Mouse (Mus musculus): ENCODE results near the gene Sertad3. TPM values are rescaled to one million over a fixed set of nuclear protein-coding genes. Genes with fewer than 3 reads are reported as not detected.

Gene Sertad3
- polyA plus RNA-seq, 1 experiment from 2014 or later: 10.7 TPM

- H3K9me3 ChIP-seq (ENCODE audit: control insufficient read depth, low read length): no peaks in the 10 kb centered on the region
- ATAC-seq: no peak
- H3K4me3 ChIP-seq (ENCODE audit: low read length): no peak overlapping the region
- no peak overlapping the region for H3K9ac ChIP-seq (ENCODE audit: low read depth, low read length)
- no peak overlapping the region for H3K27ac ChIP-seq (ENCODE audit: low read depth, low read length)
- no peaks in the 10 kb centered on the region for H3K36me3 ChIP-seq (ENCODE audit: control insufficient read depth, insufficient read depth, low read length)
- no peaks in the 10 kb centered on the region for H3K27me3 ChIP-seq (replicated peaks; ENCODE audit: control insufficient read depth, insufficient read depth, low read length)
- no peak overlapping the region for H3K4me2 ChIP-seq (ENCODE audit: low read length)
- H3K4me1 ChIP-seq (ENCODE audit: control insufficient read depth, insufficient read depth, low read depth, low read length): no peaks in the 10 kb centered on the region
These were observed 46.5 kb downstream of the Sertad3 start for GRCm38 (mm10) chr7:27520104-27520503.

DNA sequence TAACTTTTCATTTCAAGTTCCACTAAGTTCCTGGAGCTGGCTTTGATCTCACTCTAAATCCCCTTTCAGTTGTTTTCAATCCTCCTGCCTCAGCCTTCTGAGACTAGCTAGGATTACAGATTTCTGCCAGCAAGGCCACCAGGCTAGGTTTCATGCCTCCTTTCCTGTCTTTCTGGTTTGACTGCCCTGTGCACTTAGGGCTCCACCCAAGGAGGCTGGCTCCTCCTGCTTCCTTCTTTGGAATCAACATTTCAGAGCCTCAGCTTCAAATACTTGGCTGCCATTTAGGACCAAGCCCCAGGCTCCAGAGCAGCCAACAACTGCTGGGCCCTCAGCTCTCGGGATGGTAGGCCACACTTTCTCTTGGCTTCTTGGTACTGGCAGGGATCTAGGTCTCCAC lies 47.0 kb downstream of the Sertad3 start:
- H3K4me3 ChIP-seq (ENCODE audit: low read length): no peak overlapping the region
- H3K4me2 ChIP-seq (ENCODE audit: low read length): no peak overlapping the region
- H3K9me3 ChIP-seq (ENCODE audit: control insufficient read depth, low read length): no peaks in the 10 kb centered on the region
- no peak overlapping the region for H3K27ac ChIP-seq (ENCODE audit: low read depth, low read length)
- 89% methylated on average over 1 of the region's 1 CpGs for WGBS
- H3K9ac ChIP-seq (ENCODE audit: low read depth, low read length): no peak overlapping the region
- ATAC-seq: no peak
- H3K36me3 ChIP-seq (ENCODE audit: control insufficient read depth, insufficient read depth, low read length): no peaks in the 10 kb centered on the region
- H3K27me3 ChIP-seq (replicated peaks; ENCODE audit: control insufficient read depth, insufficient read depth, low read length): no peaks in the 10 kb centered on the region
- H3K4me1 ChIP-seq (ENCODE audit: control insufficient read depth, insufficient read depth, low read depth, low read length): no peaks in the 10 kb centered on the region

- ATAC-seq: no peak
- no peak within 1 kb of the TSS for H3K9ac ChIP-seq (ENCODE audit: low read depth, low read length)
- H3K36me3 ChIP-seq (ENCODE audit: control insufficient read depth, insufficient read depth, low read length): no peaks in the 10 kb centered on the region
- no peaks in the 10 kb centered on the region for H3K9me3 ChIP-seq (ENCODE audit: control insufficient read depth, low read length)
- no peaks in the 10 kb centered on the region for H3K27me3 ChIP-seq (replicated peaks; ENCODE audit: control insufficient read depth, insufficient read depth, low read length)
- no peaks in the 10 kb centered on the region for H3K4me1 ChIP-seq (ENCODE audit: control insufficient read depth, insufficient read depth, low read depth, low read length)
- H3K4me3 ChIP-seq (ENCODE audit: low read length): no peak within 1 kb of the TSS
- WGBS: 57% methylated on average over 5 of the region's 5 CpGs
- no peak within 1 kb of the TSS for H3K27ac ChIP-seq (ENCODE audit: low read depth, low read length)
- no peak within 1 kb of the TSS for H3K4me2 ChIP-seq (ENCODE audit: low read length)
These were observed 49.4 kb downstream of the Sertad3 start, which contains the start of gene Hipk4 for GRCm38 (mm10) chr7:27522967-27523366. Gene Hipk4, plus strand, starts transcription at chr7:27523267.

- H3K27ac ChIP-seq (ENCODE audit: low read depth, low read length): no peak overlapping the region
- WGBS: 94% methylated on average over 13 of the region's 13 CpGs
These were observed 50.2 kb downstream of the Sertad3 start for GRCm38 (mm10) chr7:27523805-27524204.

GRCm38 (mm10) chr7:27526039-27526827 lies 52.7 kb downstream of the Sertad3 start:
- Histone ChIP-seq H3K4me2 (ENCODE audit: low read length) (no peak overlapping the region), H3K4me1 (ENCODE audit: control insufficient read depth, insufficient read depth, low read depth, low read length) (no peaks in the 10 kb centered on the region), H3K9ac (ENCODE audit: low read depth, low read length) (no peak overlapping the region), H3K4me3 (ENCODE audit: low read length) (no peak overlapping the region), H3K9me3 (ENCODE audit: control insufficient read depth, low read length) (no peaks in the 10 kb centered on the region), H3K36me3 (ENCODE audit: control insufficient read depth, insufficient read depth, low read length) (peaks cover 6% of the 10 kb centered on the region; the same call in 1 of the 2 replicates), H3K27me3 (replicated peaks; ENCODE audit: control insufficient read depth, insufficient read depth, low read length) (no peaks in the 10 kb centered on the region), H3K27ac (ENCODE audit: low read depth, low read length) (no peak overlapping the region)
- WGBS: 18% methylated on average over 10 of the region's 10 CpGs
- ATAC-seq: peak; percentile 70

More at GRCm38 (mm10) chr7:27523805-27524204, 50.2 kb downstream of the Sertad3 start:
- Histone ChIP-seq H3K4me3 (ENCODE audit: low read length) (no peak overlapping the region), H3K4me1 (ENCODE audit: control insufficient read depth, insufficient read depth, low read depth, low read length) (no peaks in the 10 kb centered on the region), H3K4me2 (ENCODE audit: low read length) (no peak overlapping the region), H3K9ac (ENCODE audit: low read depth, low read length) (no peak overlapping the region), H3K36me3 (ENCODE audit: control insufficient read depth, insufficient read depth, low read length) (no peaks in the 10 kb centered on the region), H3K27me3 (replicated peaks; ENCODE audit: control insufficient read depth, insufficient read depth, low read length) (no peaks in the 10 kb centered on the region), H3K9me3 (ENCODE audit: control insufficient read depth, low read length) (no peaks in the 10 kb centered on the region)
- ATAC-seq: no peak

Other genes with a start within 250 kb of the Sertad3 start
- 5.7 and 5.9 TPM in 2 replicates for gene Itpkc, start 245.1 kb upstream of the Sertad3 start, polyA plus RNA-seq (2015; fragmentation: Nextera tagmentation; extraction: Ambion mirVana)
- gene Coq8b, start 240.7 kb upstream of the Sertad3 start, polyA plus RNA-seq (2015; fragmentation: Nextera tagmentation; extraction: Ambion mirVana): 21.8 and 23.9 TPM in 2 replicates
- 54.4 and 59.5 TPM in 2 replicates for gene Numbl, start 215.3 kb upstream of the Sertad3 start, polyA plus RNA-seq (2015; fragmentation: Nextera tagmentation; extraction: Ambion mirVana)
- 14.1 and 17.2 TPM in 2 replicates for gene Ltbp4, start 136.1 kb upstream of the Sertad3 start, polyA plus RNA-seq (2015; fragmentation: Nextera tagmentation; extraction: Ambion mirVana)
- 31.6 and 38.0 TPM in 2 replicates for gene Shkbp1, start 117.7 kb upstream of the Sertad3 start, polyA plus RNA-seq (2015; fragmentation: Nextera tagmentation; extraction: Ambion mirVana)
- gene Gm20479, start 116.3 kb upstream of the Sertad3 start, polyA plus RNA-seq (2015; fragmentation: Nextera tagmentation; extraction: Ambion mirVana): not detected in 2 replicates
- gene Sptbn4, start 26.1 kb upstream of the Sertad3 start, polyA plus RNA-seq (2015; fragmentation: Nextera tagmentation; extraction: Ambion mirVana): 3.1 and 3.7 TPM in 2 replicates
- 23.4 and 23.7 TPM in 2 replicates for gene Blvrb, start 25.8 kb upstream of the Sertad3 start, polyA plus RNA-seq (2015; fragmentation: Nextera tagmentation; extraction: Ambion mirVana)
- 9.8 and 11.4 TPM in 2 replicates for gene Sertad1, start 13.1 kb downstream of the Sertad3 start, polyA plus RNA-seq (2015; fragmentation: Nextera tagmentation; extraction: Ambion mirVana)
- gene Prx, start 25.6 kb downstream of the Sertad3 start, polyA plus RNA-seq (2015; fragmentation: Nextera tagmentation; extraction: Ambion mirVana): 1.8 and 1.9 TPM in 2 replicates
- 1.4 and 1.5 TPM in 2 replicates for gene Hipk4, start 49.5 kb downstream of the Sertad3 start, polyA plus RNA-seq (2015; fragmentation: Nextera tagmentation; extraction: Ambion mirVana)
- 231 and 263 TPM in 2 replicates for gene Pld3, start 79.5 kb downstream of the Sertad3 start, polyA plus RNA-seq (2015; fragmentation: Nextera tagmentation; extraction: Ambion mirVana)
- gene 2310022A10Rik, start 79.5 kb downstream of the Sertad3 start, polyA plus RNA-seq (2015; fragmentation: Nextera tagmentation; extraction: Ambion mirVana): 33.7 and 35.7 TPM in 2 replicates
- gene Akt2, start 117.8 kb downstream of the Sertad3 start, polyA plus RNA-seq (2015; fragmentation: Nextera tagmentation; extraction: Ambion mirVana): 63.0 and 72.9 TPM in 2 replicates
- gene Ttc9b, start 180.1 kb downstream of the Sertad3 start, polyA plus RNA-seq (2015; fragmentation: Nextera tagmentation; extraction: Ambion mirVana): 86.2 and 99.1 TPM in 2 replicates
- 17.5 and 18.7 TPM in 2 replicates for gene Map3k10, start 200.8 kb downstream of the Sertad3 start, polyA plus RNA-seq (2015; fragmentation: Nextera tagmentation; extraction: Ambion mirVana)
- 12.0 and 13.6 TPM in 2 replicates for gene Zfp607b, start 215.6 kb downstream of the Sertad3 start, polyA plus RNA-seq (2015; fragmentation: Nextera tagmentation; extraction: Ambion mirVana)

Data from hindbrain, embryonic 16.5 days (tissue).